Mouse (Mus musculus) limb, embryonic 11.5 days (tissue): Measurements from ENCODE around the gene Ncbp1. TPM values are rescaled to one million over a fixed set of nuclear protein-coding genes. Genes with fewer than 3 reads are reported as not detected.
A peak's percentile ranks its signal among the peaks of the same experiment; 100 is the strongest.
"Not testable (repeated sequence)": the region's sequence is repeated elsewhere in the genome, so short reads cannot be mapped to it uniquely, and the experiment has no call there.

Experiments
- ATAC-seq: fragments of 200-750 bp; cut with Nextera tagmentation; 2 replicates; pipeline ENCODE4 v1.8.0; 2017; ENCODE audit warnings: low read depth; ENCODE audit not compliant: insufficient number of reproducible peaks, low FRiP score, low TSS enrichment
- DNase-seq: peaks from one replicate; pipeline ENCODE4 v3.0.0-alpha.2; 2015; ENCODE audit warnings: low spot score
- H3K27ac ChIP-seq: fragments of 300-500 bp; sonication (generic); replicated peaks from 2 replicates; pipeline ENCODE4 v1.5.1; 2014; ENCODE audit warnings: low read depth, mild to moderate bottlenecking, low read length
- H3K27me3 ChIP-seq: fragments of 300-500 bp; sonication (generic); 2 replicates; pipeline ENCODE4 v1.6.1; 2014; ENCODE audit warnings: mild to moderate bottlenecking, low read length, mixed read lengths; ENCODE audit not compliant: control insufficient read depth, insufficient read depth
- H3K36me3 ChIP-seq: fragments of 300-500 bp; sonication (generic); 2 replicates; pipeline ENCODE4 v1.6.1; 2014; ENCODE audit warnings: mild to moderate bottlenecking, low read length, moderate library complexity, mixed read lengths; ENCODE audit not compliant: control insufficient read depth, insufficient read depth
- H3K4me1 ChIP-seq: fragments of 300-500 bp; sonication (generic); 2 replicates; pipeline ENCODE4 v1.6.1; 2014; ENCODE audit warnings: low read length, mixed read lengths; ENCODE audit not compliant: control insufficient read depth, insufficient read depth
- H3K4me2 ChIP-seq: fragments of 300-500 bp; sonication (generic); 2 replicates; pipeline ENCODE4 v1.6.1; 2014; ENCODE audit warnings: low read depth, mild to moderate bottlenecking, moderate library complexity; ENCODE audit not compliant: severe bottlenecking
- H3K4me3 ChIP-seq: fragments of 300-500 bp; sonication (generic); 2 replicates; pipeline ENCODE4 v1.5.1; 2014; ENCODE audit warnings: low read depth, low read length
- H3K9ac ChIP-seq: fragments of 300-500 bp; sonication (generic); 2 replicates; pipeline ENCODE4 v1.6.1; 2014; ENCODE audit warnings: mild to moderate bottlenecking, low read length
- H3K9me3 ChIP-seq: fragments of 300-500 bp; sonication (generic); 2 replicates; pipeline ENCODE4 v1.6.1; 2016; ENCODE audit warnings: low read length; ENCODE audit not compliant: control insufficient read depth
- WGBS: fragments of 180-500 bp; shearing (Covaris S2); extraction: QIAGEN DNeasy Blood & Tissue Kit; methylation state at CpG from one replicate; pipeline ENCODE4 v1.1.7; 2014; 5-methylcytosine and 5-hydroxymethylcytosine counted together
- polyA plus RNA-seq: library from polyadenylated mRNA; unstranded; fragments of >200 nt; fragmentation: Nextera tagmentation; extraction: Ambion mirVana; gene quantifications from 2 replicates; pipeline ENCODE4 v1.2.1, GENCODE M21; 2014

Gene Ncbp1
- polyA plus RNA-seq, 1 experiment from 2014 or later = 129 TPM

DNA sequence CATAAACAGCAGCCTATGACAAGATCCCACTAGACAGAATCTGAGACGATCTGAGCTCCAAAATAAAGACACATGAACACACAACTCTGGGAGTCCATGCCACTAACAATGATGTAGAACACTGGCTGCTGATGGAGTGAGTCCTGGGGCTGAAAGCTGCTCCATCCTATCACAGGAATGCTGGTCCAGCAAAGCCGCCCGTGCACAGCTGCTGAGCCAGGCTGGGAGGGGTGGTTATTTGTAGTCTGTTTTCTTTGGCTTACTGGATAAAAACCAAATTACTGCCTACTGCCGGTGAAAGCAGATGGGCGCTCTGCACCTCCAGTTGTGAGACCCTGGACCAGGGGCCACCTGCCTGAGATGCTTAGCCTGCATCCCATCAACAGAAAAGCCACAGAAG, 38.6 kb downstream of the Ncbp1 start:
- peaks cover 17% of the 10 kb centered on the region for H3K36me3 ChIP-seq
- H3K4me2 ChIP-seq = no peak overlapping the region
- DNase-seq = no peak
- H3K9ac ChIP-seq = no peak overlapping the region
- no peaks in the 10 kb centered on the region for H3K9me3 ChIP-seq
- ATAC-seq = no peak
- 84% methylated on average over 5 of the region's 5 CpGs for WGBS
- H3K4me3 ChIP-seq = no peak overlapping the region
- 0 out of 2 replicates have a peak, but pooled peaks cover 6% of the 10 kb centered on the region for H3K4me1 ChIP-seq
- no peaks in the 10 kb centered on the region for H3K27me3 ChIP-seq
- no peak overlapping the region for H3K27ac ChIP-seq

DNA sequence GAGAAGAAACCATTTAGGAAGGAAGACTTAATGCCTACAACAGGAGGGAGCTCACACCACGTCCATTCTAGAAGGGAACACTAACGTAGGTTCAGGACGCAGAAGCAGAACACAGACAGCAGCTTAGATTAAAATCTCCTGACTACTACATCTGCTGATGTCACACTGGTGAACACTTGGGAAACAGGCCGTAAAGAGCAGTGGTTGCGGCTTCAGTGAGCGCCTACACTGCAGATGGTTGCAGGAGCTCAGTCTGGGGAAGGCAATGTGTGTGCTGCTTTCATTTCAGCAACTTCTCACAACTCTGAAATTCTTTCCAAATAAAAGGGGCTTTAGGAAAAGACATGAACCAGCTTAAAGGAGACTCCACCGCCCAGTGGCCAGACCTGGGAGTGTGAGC, 39.1 kb downstream of the Ncbp1 start:
- WGBS = 88% methylated on average over 7 of the region's 7 CpGs
- Histone ChIP-seq H3K27ac (no peak overlapping the region), H3K36me3 (peaks cover 20% of the 10 kb centered on the region), H3K9me3 (no peaks in the 10 kb centered on the region), H3K4me3 (no peak overlapping the region), H3K9ac (no peak overlapping the region), H3K4me2 (no peak overlapping the region), H3K4me1 (0 out of 2 replicates have a peak, but pooled peaks cover 6% of the 10 kb centered on the region), H3K27me3 (no peaks in the 10 kb centered on the region)
- no peak for DNase-seq
- no peak for ATAC-seq

DNA sequence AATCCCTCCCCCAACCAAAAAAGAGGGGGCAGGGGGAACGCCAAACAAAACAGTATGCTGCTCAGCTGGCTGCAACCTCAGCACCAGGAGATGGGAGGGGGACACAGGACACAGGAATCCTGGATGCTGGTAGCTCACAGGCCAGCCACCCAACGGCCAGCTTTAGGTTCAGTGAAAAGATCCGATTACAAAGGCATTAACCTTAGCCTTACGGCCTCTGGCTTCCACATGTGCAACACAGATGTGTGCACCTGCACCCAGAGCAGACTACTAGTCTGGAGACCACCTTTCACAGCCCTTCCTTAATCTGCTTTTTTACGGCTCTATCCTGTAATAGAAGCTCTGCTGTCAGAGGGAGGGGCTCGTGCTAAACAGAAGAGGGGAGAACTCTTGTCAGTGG, 42.8 kb downstream of the Ncbp1 start:
- H3K36me3 ChIP-seq = peaks cover 12% of the 10 kb centered on the region
- H3K4me1 ChIP-seq = 0 out of 2 replicates have a peak, but pooled peaks cover 6% of the 10 kb centered on the region
- no peak overlapping the region for H3K27ac ChIP-seq
- H3K9me3 ChIP-seq = no peaks in the 10 kb centered on the region
- ATAC-seq (peak; percentile 90), DNase-seq (peak; percentile 80)
- H3K4me3 ChIP-seq = no peak overlapping the region
- H3K9ac ChIP-seq = no peak overlapping the region
- WGBS = 11% methylated on average over 6 of the region's 6 CpGs
- H3K4me2 ChIP-seq = no peak overlapping the region
- no peaks in the 10 kb centered on the region for H3K27me3 ChIP-seq

DNA sequence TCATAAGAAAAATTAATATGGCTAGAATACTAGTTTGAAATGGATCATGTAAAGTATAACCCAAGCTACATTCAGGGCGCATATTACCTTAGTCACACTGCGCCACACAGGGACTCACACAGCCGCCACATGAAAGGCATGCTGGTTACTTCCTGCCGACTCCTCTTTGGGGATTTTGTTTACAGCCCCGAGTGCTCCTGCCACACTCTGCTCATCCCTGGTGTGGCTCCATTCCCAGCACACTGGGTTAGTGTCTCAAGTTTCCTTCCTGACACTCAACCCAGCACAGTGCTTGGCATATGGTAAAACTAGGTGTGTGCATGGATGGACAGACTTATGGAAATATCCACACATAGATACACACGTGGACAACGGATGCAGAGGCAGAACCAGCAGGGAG, 43.8 kb downstream of the Ncbp1 start:
- DNase-seq (no peak), ATAC-seq (no peak)
- H3K9ac ChIP-seq = no peak overlapping the region
- H3K4me1 ChIP-seq = 0 out of 2 replicates have a peak, but pooled peaks cover 6% of the 10 kb centered on the region
- H3K27me3 ChIP-seq = no peaks in the 10 kb centered on the region
- WGBS = 82% methylated on average over 7 of the region's 7 CpGs
- no peak overlapping the region for H3K27ac ChIP-seq
- H3K4me3 ChIP-seq = no peak overlapping the region
- H3K9me3 ChIP-seq = no peaks in the 10 kb centered on the region
- no peak overlapping the region for H3K4me2 ChIP-seq
- peaks cover 12% of the 10 kb centered on the region for H3K36me3 ChIP-seq

DNA sequence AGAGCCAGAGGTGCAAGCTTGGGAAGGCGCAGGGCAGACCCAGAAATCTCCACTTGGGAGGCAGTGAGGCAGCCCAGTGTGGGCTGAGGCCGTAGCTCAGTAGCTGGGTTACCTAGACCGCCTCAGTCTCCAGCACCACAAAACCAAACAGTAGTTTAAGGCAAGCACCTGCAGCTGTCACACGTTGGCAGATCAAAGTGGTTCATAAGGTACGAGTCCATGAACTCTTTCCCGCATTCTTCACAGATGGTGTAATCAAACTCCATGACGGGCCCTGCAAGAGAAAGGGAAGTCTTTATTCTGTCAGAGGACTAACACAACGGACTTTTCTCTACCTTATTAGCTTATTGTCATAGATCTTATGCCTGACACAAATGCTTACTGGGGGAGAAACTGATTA, 47.0 kb downstream of the Ncbp1 start:
- Histone ChIP-seq H3K4me3 (no peak overlapping the region), H3K4me1 (0 out of 2 replicates have a peak, but pooled peaks cover 6% of the 10 kb centered on the region), H3K9ac (no peak overlapping the region), H3K27ac (no peak overlapping the region), H3K4me2 (no peak overlapping the region), H3K36me3 (peaks cover 7% of the 10 kb centered on the region; the same call in 1 of the 2 replicates), H3K9me3 (no peaks in the 10 kb centered on the region), H3K27me3 (no peaks in the 10 kb centered on the region)
- DNase-seq (no peak), ATAC-seq (no peak)
- WGBS = 62% methylated on average over 8 of the region's 8 CpGs

DNA sequence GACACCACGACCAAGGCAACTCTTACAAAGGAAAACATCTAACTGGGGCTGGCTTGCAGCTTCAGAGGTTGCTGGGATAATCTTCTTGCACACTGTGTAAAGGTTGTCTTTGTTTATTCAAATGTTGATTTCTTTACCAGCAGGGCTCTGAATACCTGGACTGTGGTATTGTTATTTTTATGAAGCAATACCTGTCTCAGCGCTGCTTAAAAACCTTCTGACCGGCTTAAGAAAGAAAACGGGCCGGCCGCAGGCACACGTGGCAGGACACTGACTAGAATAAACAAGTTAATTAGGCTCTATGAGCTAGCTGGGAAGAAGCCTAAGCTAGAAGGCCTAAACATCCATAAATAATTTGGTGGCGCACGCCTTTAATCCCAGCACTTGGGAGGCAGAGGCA, 47.5 kb downstream of the Ncbp1 start:
- 73% methylated on average over 9 of the region's 9 CpGs for WGBS
- H3K36me3 ChIP-seq = peaks cover 7% of the 10 kb centered on the region; the same call in 1 of the 2 replicates
- DNase-seq (no peak), ATAC-seq (no peak)
- H3K27me3 ChIP-seq = no peaks in the 10 kb centered on the region
- H3K4me2 ChIP-seq = no peak overlapping the region
- no peaks in the 10 kb centered on the region for H3K9me3 ChIP-seq
- no peak overlapping the region for H3K27ac ChIP-seq
- no peak overlapping the region for H3K9ac ChIP-seq
- H3K4me1 ChIP-seq = 0 out of 2 replicates have a peak, but pooled peaks cover 6% of the 10 kb centered on the region
- no peak overlapping the region for H3K4me3 ChIP-seq

DNA sequence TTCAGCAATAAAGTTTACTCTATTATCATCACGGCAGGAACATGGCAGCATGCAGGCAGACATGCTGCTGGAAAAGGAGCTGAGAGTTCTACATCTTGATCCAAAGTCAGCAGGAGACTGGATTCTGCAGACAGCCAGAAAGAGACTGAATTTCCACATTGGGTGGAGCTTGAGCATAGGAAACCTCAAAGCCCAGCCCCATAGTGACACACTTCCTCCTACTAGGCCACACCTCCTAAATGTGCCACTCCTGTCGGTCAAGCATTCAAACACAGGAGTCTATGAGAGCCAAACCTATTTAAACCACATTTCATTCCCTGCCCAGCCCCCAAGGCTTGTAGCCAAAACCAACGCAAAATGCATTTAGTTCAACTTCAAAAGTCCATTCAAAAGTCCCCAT, 48.1 kb downstream of the Ncbp1 start:
- Histone ChIP-seq H3K36me3 (peaks cover 7% of the 10 kb centered on the region; the same call in 1 of the 2 replicates), H3K9me3 (no peaks in the 10 kb centered on the region), H3K27me3 (no peaks in the 10 kb centered on the region), H3K4me3 (no peak overlapping the region), H3K4me2 (no peak overlapping the region), H3K27ac (no peak overlapping the region), H3K9ac (no peak overlapping the region), H3K4me1 (0 out of 2 replicates have a peak, but pooled peaks cover under 1% of the 10 kb centered on the region)
- ATAC-seq (no peak), DNase-seq (no peak)
- 88% methylated on average over 3 of the region's 3 CpGs for WGBS

DNA sequence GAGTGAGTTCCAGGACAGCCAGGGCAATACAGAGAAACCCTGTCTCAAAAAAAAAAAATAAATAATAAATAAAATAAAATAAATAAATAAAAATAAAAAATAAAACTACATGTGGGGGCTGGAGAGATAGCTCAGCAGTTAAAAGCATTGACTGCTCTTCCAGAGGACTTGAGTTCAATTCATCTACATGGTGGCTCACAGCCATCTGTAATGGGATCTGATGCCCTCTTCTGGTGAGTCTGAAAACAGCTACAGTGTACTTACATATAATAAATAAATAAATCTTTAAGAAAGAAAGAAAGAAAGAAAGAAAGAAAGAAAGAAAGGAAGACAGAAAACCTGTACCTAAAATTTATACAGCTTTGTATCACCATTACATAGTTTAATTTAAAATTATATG, 53.6 kb downstream of the Ncbp1 start:
- not testable (repeated sequence) for DNase-seq, H3K36me3 ChIP-seq, ATAC-seq, H3K4me3 ChIP-seq, H3K4me1 ChIP-seq, H3K27me3 ChIP-seq, H3K9ac ChIP-seq, H3K27ac ChIP-seq, H3K9me3 ChIP-seq, H3K4me2 ChIP-seq
